Mouse (Mus musculus): Measurements from ENCODE around the gene Tent4b. TPM values are rescaled to one million over a fixed set of nuclear protein-coding genes. Genes with fewer than 3 reads are reported as not detected.
A peak's percentile ranks its signal among the peaks of the same experiment; 100 is the strongest.

Tent4b gene
- total RNA-seq, 2 experiments from 2014 or later, result 16.3 to 18.4 TPM

DNA sequence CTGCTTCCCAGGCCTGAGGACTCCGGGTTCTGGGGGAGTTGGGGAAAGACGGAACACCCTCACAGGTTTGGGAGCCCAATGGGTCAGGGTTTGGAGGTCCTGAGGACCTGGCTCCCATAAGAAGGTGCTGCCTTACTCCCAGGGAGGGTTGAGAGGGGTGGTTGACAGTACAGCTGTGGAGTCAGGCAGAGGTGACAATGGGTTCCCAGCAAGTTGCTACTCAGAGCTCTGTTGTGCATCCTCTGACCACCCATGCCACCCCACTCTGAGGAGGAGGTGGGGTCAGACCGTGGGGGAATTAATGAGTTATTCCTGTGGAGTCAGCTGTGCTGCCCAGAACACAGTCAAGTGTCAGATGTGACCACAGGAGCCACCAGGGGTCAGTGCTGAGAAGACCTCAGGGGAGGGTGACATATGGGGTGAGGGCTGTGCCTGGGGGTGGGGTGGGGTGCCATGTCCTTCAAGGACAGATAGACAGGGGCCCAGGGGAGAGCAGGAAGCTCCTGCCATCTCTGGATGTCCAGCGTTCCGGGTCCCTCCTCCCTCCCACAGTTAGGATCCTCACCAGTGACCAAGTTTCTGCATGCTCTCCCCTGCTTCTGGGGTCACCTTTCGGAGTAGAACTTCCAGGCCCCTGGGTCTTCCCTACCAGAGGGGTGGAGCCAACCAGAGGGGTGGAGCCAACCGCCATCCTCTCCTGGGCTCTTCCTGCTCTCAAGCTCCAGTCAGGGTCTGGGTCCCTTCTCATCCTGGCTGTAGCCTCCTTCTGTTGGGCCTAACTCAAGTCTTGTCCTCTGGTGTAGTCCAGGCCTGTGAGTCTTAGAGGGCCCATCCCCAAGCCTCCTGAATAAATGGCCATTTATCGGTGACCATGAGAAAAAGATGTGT is 86.7 kb downstream of the Tent4b start:
- H3K4me3 ChIP-seq, result peak overlapping the region; percentile 33
- intact Hi-C loops (cut with DNase I), result no loop called here
- peak; percentile 58 for DNase-seq
- peak; percentile 30; the same call in 1 of the 2 replicates for TF ChIP-seq CTCF (IDR thresholded peaks at IDR 0.05)
- peak overlapping the region; percentile 80 for H3K27ac ChIP-seq

GRCm38 (mm10) chr8:88286421-88286960 is 87.5 kb downstream of the Tent4b start:
- intact Hi-C loops (cut with DNase I), result no loop called here

GRCm38 (mm10) chr8:88288622-88289242 is 89.7 kb downstream of the Tent4b start:
- peak; percentile 73 for DNase-seq
- Histone ChIP-seq H3K27ac (peak overlapping the region; percentile 79), H3K4me3 (peak overlapping the region; percentile 50)
- intact Hi-C loops (cut with DNase I), result no loop called here
- TF ChIP-seq CTCF (IDR thresholded peaks at IDR 0.05), result no peak

More at GRCm38 (mm10) chr8:88286421-88286960, 87.5 kb downstream of the Tent4b start:
- no peak overlapping the region for H3K4me3 ChIP-seq
- no peak for DNase-seq
- H3K27ac ChIP-seq, result peak overlapping the region; percentile 80
- no peak for TF ChIP-seq CTCF (IDR thresholded peaks at IDR 0.05)

DNA sequence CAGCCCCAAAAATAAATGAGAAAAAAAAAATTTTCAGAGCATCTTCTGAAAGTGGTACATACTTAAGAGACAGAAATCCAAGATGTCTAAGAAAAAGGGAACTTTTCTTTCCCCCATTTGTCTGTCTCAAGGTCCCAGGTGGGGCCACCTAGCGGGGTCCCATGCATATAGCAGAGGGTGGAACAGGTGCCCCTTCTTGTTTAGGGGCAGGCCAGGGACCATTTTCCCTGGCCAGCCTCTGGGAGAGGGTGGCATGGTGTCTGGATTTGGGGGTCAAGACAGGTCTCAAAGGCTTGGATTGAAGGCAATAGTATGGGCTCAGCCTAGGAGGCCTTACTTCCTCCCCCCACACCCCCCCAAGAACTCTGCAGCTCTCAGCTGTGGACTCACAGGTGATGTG is 90.9 kb downstream of the Tent4b start:
- TF ChIP-seq CTCF (IDR thresholded peaks at IDR 0.05), result no peak
- H3K27ac ChIP-seq, result peak overlapping the region; percentile 59
- H3K4me3 ChIP-seq, result no peak overlapping the region
- intact Hi-C loops (cut with DNase I), result no loop called here
- DNase-seq, result no peak

- H3K4me3 ChIP-seq, result no peak overlapping the region
- intact Hi-C loops (cut with DNase I), result no loop called here
- TF ChIP-seq CTCF (IDR thresholded peaks at IDR 0.05), result no peak
- DNase-seq, result no peak
- H3K27ac ChIP-seq, result peak overlapping the region; percentile 8; the same call in 1 of the 2 replicates
Observed at GRCm38 (mm10) chr8:88290326-88291304, 91.6 kb downstream of the Tent4b start.

- intact Hi-C loops (cut with DNase I), result no loop called here
- no peak overlapping the region for H3K4me3 ChIP-seq
- DNase-seq, result no peak
- peak overlapping the region; percentile 16; the same call in 1 of the 2 replicates for H3K27ac ChIP-seq
- TF ChIP-seq CTCF (IDR thresholded peaks at IDR 0.05), result no peak
Observed at GRCm38 (mm10) chr8:88291305-88291690, 92.3 kb downstream of the Tent4b start.

- no peak overlapping the region for H3K27ac ChIP-seq
- TF ChIP-seq CTCF (IDR thresholded peaks at IDR 0.05), result no peak
- no peak for DNase-seq
- intact Hi-C loops (cut with DNase I), result no loop called here
- H3K4me3 ChIP-seq, result no peak overlapping the region
Observed at GRCm38 (mm10) chr8:88292926-88293325, 93.9 kb downstream of the Tent4b start.

DNA sequence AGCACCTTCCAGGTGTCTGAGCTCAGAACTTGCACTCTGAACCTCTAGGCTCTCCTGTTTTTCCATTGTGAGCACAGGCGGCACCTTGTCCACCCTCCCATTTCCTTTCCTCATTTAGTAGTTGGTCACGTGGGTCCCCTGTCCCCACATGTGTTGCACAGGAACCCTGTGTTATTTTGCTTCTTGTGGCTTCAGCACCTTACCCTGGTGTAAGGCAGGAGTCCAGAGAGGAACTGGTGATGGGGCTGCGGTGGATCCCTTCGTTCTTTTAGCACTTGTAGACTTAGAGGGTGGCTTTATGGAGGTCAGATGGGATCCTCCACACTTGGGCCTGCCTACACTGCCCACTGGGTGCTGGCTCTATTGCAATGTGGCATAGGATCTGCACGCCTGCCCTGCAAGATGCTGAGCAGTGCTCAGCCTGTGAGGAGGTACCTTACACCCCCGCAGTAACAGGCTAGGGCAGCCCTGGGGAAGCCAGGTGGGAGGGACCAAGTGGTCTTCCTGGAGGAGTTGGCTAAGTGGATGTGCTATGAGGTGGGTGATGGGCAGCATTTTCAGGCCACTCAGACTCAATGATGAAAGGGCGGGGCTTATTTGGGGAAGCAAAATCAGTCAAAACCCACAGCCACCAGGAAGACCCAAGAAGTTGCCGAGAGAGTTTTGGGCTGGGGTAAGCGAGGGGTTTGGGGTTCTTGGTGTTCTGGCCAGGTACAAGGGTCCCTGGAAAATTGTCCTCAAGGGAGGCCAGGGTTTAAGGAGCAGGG is 94.8 kb downstream of the Tent4b start:
- Histone ChIP-seq H3K4me3 (peak overlapping the region; percentile 50), H3K27ac (peak overlapping the region; percentile 28)
- TF ChIP-seq CTCF (IDR thresholded peaks at IDR 0.05), result no peak
- intact Hi-C loops (cut with DNase I), result no loop called here
- no peak for DNase-seq

- no peak for TF ChIP-seq CTCF (IDR thresholded peaks at IDR 0.05)
- peak overlapping the region; percentile 50 for H3K4me3 ChIP-seq
- intact Hi-C loops (cut with DNase I), result no loop called here
- DNase-seq, result no peak
- no peak overlapping the region for H3K27ac ChIP-seq
Observed at GRCm38 (mm10) chr8:88294977-88295376, 96.0 kb downstream of the Tent4b start.

DNA sequence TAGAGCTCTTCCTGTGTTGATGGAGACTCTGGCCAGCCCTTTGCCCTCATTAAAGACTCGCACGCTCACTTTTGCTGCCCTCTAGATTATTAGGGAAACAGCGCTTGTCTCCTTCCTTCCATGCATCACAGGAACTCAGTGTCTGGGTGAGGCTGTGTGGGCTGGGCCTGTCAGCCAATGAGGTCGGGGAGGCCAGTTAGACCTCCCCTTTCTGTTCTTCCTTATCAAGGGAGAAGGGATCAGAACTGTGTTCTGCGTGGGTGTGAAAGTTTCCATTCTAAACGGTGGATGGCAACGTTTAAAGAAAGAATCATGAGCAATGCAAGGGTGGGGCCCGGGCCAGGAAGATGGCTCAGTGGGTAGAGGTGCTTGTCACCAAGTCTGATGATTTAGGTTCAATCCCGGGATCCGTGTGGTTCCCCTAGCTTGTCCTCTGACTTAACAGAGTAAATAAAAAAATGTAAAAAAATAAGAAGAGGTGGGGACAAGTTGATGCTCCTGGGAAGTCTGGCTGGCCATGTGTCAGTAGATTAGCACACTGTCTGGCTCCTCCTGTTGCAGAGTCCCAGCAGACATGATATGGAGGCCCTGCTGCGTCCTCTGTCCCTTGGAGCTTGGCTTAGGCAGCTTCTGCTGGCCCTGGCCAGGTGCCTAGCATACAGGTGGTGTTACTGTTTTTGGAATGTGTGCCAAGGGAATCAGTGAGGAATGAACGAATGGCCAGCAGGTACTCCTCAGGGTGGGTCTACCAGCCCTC is 99.1 kb downstream of the Tent4b start:
- peak; percentile 43 for DNase-seq
- intact Hi-C loops (cut with DNase I), result no loop called here
- TF ChIP-seq CTCF (IDR thresholded peaks at IDR 0.05), result no peak
- no peak overlapping the region for H3K27ac ChIP-seq
- H3K4me3 ChIP-seq, result no peak overlapping the region

DNA sequence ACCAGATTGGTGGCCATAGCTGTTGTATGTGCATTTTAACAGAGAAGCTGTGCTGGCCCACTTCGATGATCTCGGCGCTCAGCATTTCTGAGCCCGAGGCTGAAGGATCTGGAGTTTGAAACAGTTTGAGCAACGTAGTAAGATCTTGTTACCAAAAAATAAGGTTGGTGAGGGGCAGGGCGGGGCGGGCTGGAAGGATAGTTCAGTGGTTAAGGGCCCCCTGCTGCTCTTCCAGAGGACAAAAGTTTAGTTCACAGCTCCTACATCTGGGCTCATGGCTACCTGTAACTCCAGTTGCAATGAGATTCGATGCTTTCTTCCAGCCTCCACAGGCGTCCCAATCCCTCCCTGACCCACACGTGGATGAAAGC is 99.7 kb downstream of the Tent4b start:
- no peak for DNase-seq
- intact Hi-C loops (cut with DNase I), result no loop called here
- Histone ChIP-seq H3K4me3 (no peak overlapping the region), H3K27ac (no peak overlapping the region)
- TF ChIP-seq CTCF (IDR thresholded peaks at IDR 0.05), result no peak
